7 mouse cellular contexts compared by ENCODE assay signal in genomic region chr8:123653994-123654569, GRCm38 (mm10). TPM values are rescaled to one million over a fixed set of nuclear protein-coding genes. Genes with fewer than 3 reads are reported as not detected.
DNase-seq lines count a peak whose midpoint lies in the region; ATAC-seq lines count a peak whose summit lies in the region.

No protein-coding gene starts in this region.

- WGBS in forebrain, embryonic 14.5 days: under 1% methylated on average over 62 of the region's 77 CpGs

- H3K27me3 ChIP-seq in forebrain, embryonic 14.5 days (replicated peaks; ENCODE audit: control insufficient read depth, insufficient read depth, low read length): no peaks in the 10 kb centered on the region

- peak overlapping the region; percentile 91 for H3K9ac ChIP-seq in forebrain, embryonic 14.5 days (ENCODE audit: low read length)

- peak; percentile 77 for DNase-seq in NIH3T3 (ENCODE audit: low read depth)
- DNase-seq in forebrain, embryonic 14.5 days (ENCODE audit: low spot score): peak; percentile 71
- DNase-seq in heart, postnatal 25 days (ENCODE audit: low spot score): peak; percentile 42
- peak; percentile 46 to 50 for DNase-seq in layer of hippocampus, postnatal 25 days (ENCODE audit: extremely low spot score in 1 of 2, low spot score in 1 of 2)
- peak; percentile 47 for DNase-seq in lung, postnatal 36 days
- DNase-seq in right cerebral cortex, postnatal 4 days: peak; percentile 52

- intact Hi-C loops in heart, postnatal 25 days (cut with DNase I): no loop called here

- no peaks in the 10 kb centered on the region for H3K9me3 ChIP-seq in forebrain, embryonic 14.5 days (replicated peaks; ENCODE audit: control insufficient read depth, low read length)

- H3K4me2 ChIP-seq in forebrain, embryonic 14.5 days (ENCODE audit: low read length): peak overlapping the region; percentile 63

- H3K27ac ChIP-seq in brown adipose tissue, adult 24 weeks (replicated peaks; ENCODE audit: low read depth, low read length): no peak overlapping the region
- peak overlapping the region; percentile 92 for H3K27ac ChIP-seq in forebrain, embryonic 14.5 days (ENCODE audit: low read depth, low read length)

- H3K4me3 ChIP-seq in brown adipose tissue, adult 24 weeks (ENCODE audit: insufficient read depth, low read depth, low read length): peak overlapping the region; percentile 72
- peak overlapping the region; percentile 71 for H3K4me3 ChIP-seq in forebrain, embryonic 14.5 days (ENCODE audit: low read depth, low read length)

- 0 out of 2 replicates have a peak, but pooled peaks cover 3% of the 10 kb centered on the region for H3K4me1 ChIP-seq in brown adipose tissue, adult 24 weeks (ENCODE audit: control insufficient read depth, insufficient read depth, insufficient read length, low read length)
- peaks cover 10% of the 10 kb centered on the region for H3K4me1 ChIP-seq in forebrain, embryonic 14.5 days (ENCODE audit: control insufficient read depth, insufficient read depth, low read length)

- peak; percentile 71 for ATAC-seq in forebrain, embryonic 14.5 days

- peaks cover 20% of the 10 kb centered on the region for H3K36me3 ChIP-seq in forebrain, embryonic 14.5 days (ENCODE audit: control insufficient read depth, insufficient read depth, low read length)

RNA-seq across cellular contexts. Expression of gene Rhou, which starts 0.4 kb away (rescaled TPM):
- 14.6 and 17.3 TPM in 2 replicates for polyA plus RNA-seq in brown adipose tissue, adult 24 weeks (2012; ENCODE audit: insufficient read depth, insufficient read length, missing spikeins)
- 7.1 and 7.2 TPM in 2 replicates for polyA plus RNA-seq in forebrain, embryonic 14.5 days (2014; fragmentation: Nextera tagmentation; extraction: Ambion mirVana)
- 1 to 10 TPM; 6.4 to 7.7 TPM for total RNA-seq in heart, postnatal 25 days (2021)
- total RNA-seq in layer of hippocampus, postnatal 25 days (2021): 10 to 100 TPM; 36.3 to 44.0 TPM

Comparison
In these comparisons a context has a peak if more than half of its experiments do, and no peak if none do; other contexts are left out.
1. RNA of gene Rhou, which starts 0.4 kb away (total RNA-seq): 36.3 to 44.0 TPM in layer of hippocampus, postnatal 25 days; 6.4 to 7.7 TPM in heart, postnatal 25 days; every median in the first group is over 4 times any median in the second.
2. Peak in every context shown above with its lines, with median percentiles within 50 percentile points of each other: DNase-seq.